In the genomic region with DNA sequence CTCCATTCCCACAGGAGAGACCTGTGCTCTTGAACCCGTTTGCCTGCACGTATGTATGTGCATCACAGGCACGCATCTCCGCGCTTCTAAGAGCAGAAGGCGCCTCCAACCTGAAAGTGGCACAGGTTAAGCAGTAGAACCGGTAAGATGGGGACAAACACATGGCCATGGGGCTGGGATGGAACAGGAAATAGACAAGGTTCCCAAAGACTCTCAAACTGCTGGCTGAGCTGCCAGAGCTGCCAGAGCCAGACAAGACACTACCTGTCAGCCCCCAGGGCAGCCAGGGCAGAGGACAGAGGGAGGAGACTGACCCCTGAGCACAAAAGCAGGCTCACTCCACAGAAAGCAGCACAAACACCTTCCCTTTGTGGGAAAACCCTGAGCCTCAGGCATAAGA, we compare ENCODE assay signal across 24 mouse cellular contexts. TPM values are rescaled to one million over a fixed set of nuclear protein-coding genes. Genes with fewer than 3 reads are reported as not detected.
A peak's percentile ranks its signal among the peaks of the same experiment; 100 is the strongest.
DNase-seq lines count a peak whose midpoint lies in the region; ATAC-seq lines count a peak whose summit lies in the region.
"Had no signal": no experiment of that assay in that cellular context is flagged by ENCODE, and none has a peak within 500 bp of the region (broad histone marks: within the 10 kb centered on the region; RNA-seq: fewer than 3 reads in every experiment).

No protein-coding gene starts in this region.

- H3K4me2 ChIP-seq in forebrain, embryonic 13.5 days, result no peak overlapping the region
- H3K4me2 ChIP-seq: embryonic facial prominence, embryonic 12.5 days; embryonic facial prominence, embryonic 15.5 days; forebrain, embryonic 12.5 days; forebrain, embryonic 15.5 days had no signal

- H3K36me3 ChIP-seq in forebrain, embryonic 13.5 days (ENCODE audit: poor library complexity, severe bottlenecking), result peaks cover 86% of the 10 kb centered on the region
- H3K36me3 ChIP-seq in forebrain, embryonic 10.5 days (replicated peaks), result peaks cover 88% of the 10 kb centered on the region

- H3K27me3 ChIP-seq in forebrain, embryonic 13.5 days, result no peaks in the 10 kb centered on the region
- no peaks in the 10 kb centered on the region for H3K27me3 ChIP-seq in forebrain, embryonic 10.5 days (ENCODE audit: poor library complexity, severe bottlenecking)
- H3K27me3 ChIP-seq: embryonic facial prominence, embryonic 12.5 days; embryonic facial prominence, embryonic 15.5 days; forebrain, embryonic 12.5 days; forebrain, embryonic 15.5 days had no signal

- H3K9ac ChIP-seq in forebrain, embryonic 13.5 days, result peak overlapping the region; percentile 21; the same call in 1 of the 2 replicates
- H3K9ac ChIP-seq: embryonic facial prominence, embryonic 12.5 days; forebrain, embryonic 12.5 days; forebrain, postnatal 0 days had no signal

- no peaks in the 10 kb centered on the region for H3K9me3 ChIP-seq in forebrain, embryonic 13.5 days (replicated peaks)
- H3K9me3 ChIP-seq in forebrain, embryonic 10.5 days, result no peaks in the 10 kb centered on the region; the same call in 1 of the 2 replicates
- H3K9me3 ChIP-seq: embryonic facial prominence, embryonic 12.5 days; embryonic facial prominence, embryonic 15.5 days; forebrain, embryonic 12.5 days; forebrain, embryonic 15.5 days had no signal

- ATAC-seq in forebrain, embryonic 13.5 days, result no peak
- ATAC-seq: forebrain, embryonic 15.5 days; forebrain, postnatal 0 days had no signal

- H3K4me3 ChIP-seq in forebrain, embryonic 13.5 days, result no peak overlapping the region
- H3K4me3 ChIP-seq in forebrain, embryonic 10.5 days, result no peak overlapping the region
- H3K4me3 ChIP-seq: embryonic facial prominence, embryonic 12.5 days; embryonic facial prominence, embryonic 15.5 days; erythroblast, embryonic 14.5 days; forebrain, embryonic 12.5 days; forebrain, embryonic 15.5 days had no signal

- no peak for DNase-seq in forebrain, embryonic 10.5 days (ENCODE audit: extremely low spot score, low spot score)
- DNase-seq in fat pad, adult 2 months (ENCODE audit: extremely low read depth, low read depth, low spot score), result peak; percentile 78
- DNase-seq in gonadal fat pad, adult 2 months (ENCODE audit: low read depth), result peak; percentile 72
- no peak for DNase-seq in heart, adult 8-10 months (ENCODE audit: low spot score)
- DNase-seq: adrenal gland, adult 2 months; adrenal gland, postnatal 10 days; adrenal gland, postnatal 25 days; cerebellum, adult 11 months; cerebellum, adult 18-20 months; cerebellum, adult 8-10 months; cerebellum, adult 9-11 months; cerebellum, postnatal 14 days; cerebellum, postnatal 36 days; embryo, embryonic 11 days; forebrain, postnatal 0 days had no signal

- peaks cover 40% of the 10 kb centered on the region for H3K4me1 ChIP-seq in forebrain, embryonic 13.5 days
- peaks cover 21% of the 10 kb centered on the region for H3K4me1 ChIP-seq in forebrain, embryonic 10.5 days

- H3K27ac ChIP-seq in forebrain, embryonic 13.5 days, result no peak overlapping the region
- no peak overlapping the region for H3K27ac ChIP-seq in forebrain, embryonic 10.5 days
- H3K27ac ChIP-seq: embryonic facial prominence, embryonic 12.5 days; embryonic facial prominence, embryonic 15.5 days; forebrain, embryonic 12.5 days; forebrain, embryonic 15.5 days had no signal

- 94% methylated on average over 7 of the region's 7 CpGs for WGBS in forebrain, embryonic 13.5 days
- 93% methylated on average over 7 of the region's 7 CpGs for WGBS in forebrain, embryonic 10.5 days

RNA-seq across cellular contexts. Expression of gene E130309D02Rik, which starts 5.2 kb away (rescaled TPM):
- 50.0 and 51.5 TPM in 2 replicates for polyA plus RNA-seq in forebrain, embryonic 13.5 days (2015; fragmentation: Nextera tagmentation; extraction: Ambion mirVana)
- 64.0 and 68.4 TPM in 2 replicates for polyA plus RNA-seq in forebrain, embryonic 10.5 days (2016; fragmentation: Nextera tagmentation; extraction: Ambion mirVana)
- 12.8 and 17.7 TPM in 2 replicates for polyA plus RNA-seq in gonadal fat pad, adult 2 months (2012; rRNA removed)
- total RNA-seq in heart, adult 8-10 months (2022), result 10 to 100 TPM; 13.4 to 20.7 (median 16.7) TPM

RNA-seq across cellular contexts. Expression of gene Zfp853, which starts 16.5 kb away (rescaled TPM):
- not detected in 2 replicates for polyA plus RNA-seq in forebrain, embryonic 13.5 days (2015; fragmentation: Nextera tagmentation; extraction: Ambion mirVana)
- polyA plus RNA-seq in forebrain, embryonic 10.5 days (2016; fragmentation: Nextera tagmentation; extraction: Ambion mirVana), result not detected in 2 replicates
- 1.3 and 1.4 TPM in 2 replicates for polyA plus RNA-seq in gonadal fat pad, adult 2 months (2012; rRNA removed)
- total RNA-seq in heart, adult 8-10 months (2022), result under 1 TPM in 1 of 4 experiments, not detected in 3; 0.12 TPM
- total RNA-seq: common myeloid progenitor, adult 5-6 weeks had no signal
- polyA plus RNA-seq: C2C12; forebrain, embryonic 15.5 days had no signal

RNA-seq across cellular contexts. Expression of gene Zdhhc4, which starts 19.1 kb away (rescaled TPM):
- 68.4 and 78.9 TPM in 2 replicates for polyA plus RNA-seq in forebrain, embryonic 13.5 days (2015; fragmentation: Nextera tagmentation; extraction: Ambion mirVana)
- polyA plus RNA-seq in forebrain, embryonic 10.5 days (2016; fragmentation: Nextera tagmentation; extraction: Ambion mirVana), result 70.2 and 70.9 TPM in 2 replicates
- 110 and 118 TPM in 2 replicates for polyA plus RNA-seq in gonadal fat pad, adult 2 months (2012; rRNA removed)
- total RNA-seq in heart, adult 8-10 months (2022), result 10 to 100 TPM; 21.0 to 32.2 (median 28.6) TPM

RNA-seq across cellular contexts. Expression of gene Zfp316, which starts 40.1 kb away (rescaled TPM):
- 5.8 and 6.1 TPM in 2 replicates for polyA plus RNA-seq in forebrain, embryonic 13.5 days (2015; fragmentation: Nextera tagmentation; extraction: Ambion mirVana)
- 3.1 and 3.4 TPM in 2 replicates for polyA plus RNA-seq in forebrain, embryonic 10.5 days (2016; fragmentation: Nextera tagmentation; extraction: Ambion mirVana)
- polyA plus RNA-seq in gonadal fat pad, adult 2 months (2012; rRNA removed), result 10.2 and 15.0 TPM in 2 replicates
- 1 to 10 TPM; 5.1 to 6.4 (median 5.5) TPM for total RNA-seq in heart, adult 8-10 months (2022)

RNA-seq across cellular contexts. Expression of gene Grid2ip, which starts 47.2 kb away (rescaled TPM):
- polyA plus RNA-seq in forebrain, embryonic 13.5 days (2015; fragmentation: Nextera tagmentation; extraction: Ambion mirVana), result 0.15 and 0.23 TPM in 2 replicates
- 0.19 and 0.37 TPM in 2 replicates for polyA plus RNA-seq in forebrain, embryonic 10.5 days (2016; fragmentation: Nextera tagmentation; extraction: Ambion mirVana)
- polyA plus RNA-seq in gonadal fat pad, adult 2 months (2012; rRNA removed), result 0.03 TPM in 1 of 2 replicates, not detected in the other
- not detected for total RNA-seq in heart, adult 8-10 months (2022)
- total RNA-seq: common myeloid progenitor, adult 5-6 weeks; MEL had no signal
- polyA plus RNA-seq: C2C12; erythroblast, embryonic 14.5 days had no signal

Comparison
In these comparisons a context has a peak if more than half of its experiments do, and no peak if none do; other contexts are left out.
1. DNase-seq: peak in fat pad, adult 2 months (single experiment) and gonadal fat pad, adult 2 months (single experiment); none in forebrain, embryonic 10.5 days (single experiment) and heart, adult 8-10 months (single experiment).